Mouse (Mus musculus): ENCODE measurements at regions not wholly inside any gene's neighbourhood (a gene's known extent, or its start where the extent isn't known, plus 50 kb on each side); places are given as distances from the start of the nearest gene placed in this dataset.

- no peak overlapping the region for H3K4me3 ChIP-seq (ENCODE audit: low read depth, low read length)
- no peaks in the 10 kb centered on the region for H3K36me3 ChIP-seq (replicated peaks; ENCODE audit: control insufficient read depth, insufficient read depth, low read depth, low read length)
- no peak overlapping the region for H3K9ac ChIP-seq (replicated peaks; ENCODE audit: low read length)
- no peaks in the 10 kb centered on the region for H3K9me3 ChIP-seq (replicated peaks; ENCODE audit: control insufficient read depth, low read length)
- H3K27ac ChIP-seq (replicated peaks; ENCODE audit: low read depth, low read length) = no peak overlapping the region
- ATAC-seq (replicated peaks; ENCODE audit: insufficient number of reproducible peaks, low FRiP score, low TSS enrichment, low read depth) (no peak), DNase-seq (ENCODE audit: low spot score) (no peak)
- 71% methylated on average over 6 of the region's 6 CpGs for WGBS
- H3K27me3 ChIP-seq (ENCODE audit: control insufficient read depth, insufficient read depth, low read length) = no peaks in the 10 kb centered on the region
- H3K4me1 ChIP-seq (ENCODE audit: control insufficient read depth, insufficient read depth, low read length) = no peaks in the 10 kb centered on the region
- H3K4me2 ChIP-seq (ENCODE audit: low read depth, low read length) = no peak overlapping the region
These were observed 185.8 kb upstream of the Gdnf start for GRCm38 (mm10) chr15:7624689-7625472.

- 94% methylated on average over 4 of the region's 4 CpGs for WGBS
- Histone ChIP-seq H3K27ac (replicated peaks; ENCODE audit: low read depth, low read length) (no peak overlapping the region), H3K9ac (replicated peaks; ENCODE audit: low read length) (no peak overlapping the region), H3K4me3 (ENCODE audit: low read depth, low read length) (no peak overlapping the region), H3K9me3 (replicated peaks; ENCODE audit: control insufficient read depth, low read length) (no peaks in the 10 kb centered on the region), H3K36me3 (replicated peaks; ENCODE audit: control insufficient read depth, insufficient read depth, low read depth, low read length) (no peaks in the 10 kb centered on the region), H3K27me3 (ENCODE audit: control insufficient read depth, insufficient read depth, low read length) (no peaks in the 10 kb centered on the region), H3K4me1 (ENCODE audit: control insufficient read depth, insufficient read depth, low read length) (no peaks in the 10 kb centered on the region), H3K4me2 (ENCODE audit: low read depth, low read length) (no peak overlapping the region)
- DNase-seq (ENCODE audit: low spot score) (no peak), ATAC-seq (replicated peaks; ENCODE audit: insufficient number of reproducible peaks, low FRiP score, low TSS enrichment, low read depth) (no peak)
These were observed 180.8 kb upstream of the Gdnf start for GRCm38 (mm10) chr15:7629826-7630225.

GRCm38 (mm10) chr15:7635234-7635633 lies 175.4 kb upstream of the Gdnf start:
- ATAC-seq (replicated peaks; ENCODE audit: insufficient number of reproducible peaks, low FRiP score, low TSS enrichment, low read depth) (no peak), DNase-seq (ENCODE audit: low spot score) (no peak)
- Histone ChIP-seq H3K9ac (replicated peaks; ENCODE audit: low read length) (no peak overlapping the region), H3K27me3 (ENCODE audit: control insufficient read depth, insufficient read depth, low read length) (no peaks in the 10 kb centered on the region), H3K27ac (replicated peaks; ENCODE audit: low read depth, low read length) (no peak overlapping the region), H3K9me3 (replicated peaks; ENCODE audit: control insufficient read depth, low read length) (no peaks in the 10 kb centered on the region), H3K4me2 (ENCODE audit: low read depth, low read length) (no peak overlapping the region), H3K4me1 (ENCODE audit: control insufficient read depth, insufficient read depth, low read length) (no peaks in the 10 kb centered on the region), H3K36me3 (replicated peaks; ENCODE audit: control insufficient read depth, insufficient read depth, low read depth, low read length) (no peaks in the 10 kb centered on the region), H3K4me3 (ENCODE audit: low read depth, low read length) (no peak overlapping the region)
- 40% methylated on average over 8 of the region's 8 CpGs for WGBS

- H3K9me3 ChIP-seq (replicated peaks; ENCODE audit: control insufficient read depth, low read length) = no peaks in the 10 kb centered on the region
- ATAC-seq (replicated peaks; ENCODE audit: insufficient number of reproducible peaks, low FRiP score, low TSS enrichment, low read depth) (no peak), DNase-seq (ENCODE audit: low spot score) (no peak)
- no peaks in the 10 kb centered on the region for H3K4me1 ChIP-seq (ENCODE audit: control insufficient read depth, insufficient read depth, low read length)
- H3K9ac ChIP-seq (replicated peaks; ENCODE audit: low read length) = no peak overlapping the region
- 79% methylated on average over 6 of the region's 6 CpGs for WGBS
- H3K27me3 ChIP-seq (ENCODE audit: control insufficient read depth, insufficient read depth, low read length) = no peaks in the 10 kb centered on the region
- H3K36me3 ChIP-seq (replicated peaks; ENCODE audit: control insufficient read depth, insufficient read depth, low read depth, low read length) = no peaks in the 10 kb centered on the region
- no peak overlapping the region for H3K27ac ChIP-seq (replicated peaks; ENCODE audit: low read depth, low read length)
- H3K4me2 ChIP-seq (ENCODE audit: low read depth, low read length) = no peak overlapping the region
- H3K4me3 ChIP-seq (ENCODE audit: low read depth, low read length) = no peak overlapping the region
These were observed 171.2 kb upstream of the Gdnf start for GRCm38 (mm10) chr15:7639444-7639843.

- DNase-seq (ENCODE audit: low spot score) = peak; percentile 48
These were observed 168.6 kb upstream of the Gdnf start for GRCm38 (mm10) chr15:7642075-7642474.

GRCm38 (mm10) chr15:7650705-7651104 lies 159.9 kb upstream of the Gdnf start:
- Histone ChIP-seq H3K4me3 (ENCODE audit: low read depth, low read length) (no peak overlapping the region), H3K36me3 (replicated peaks; ENCODE audit: control insufficient read depth, insufficient read depth, low read depth, low read length) (no peaks in the 10 kb centered on the region), H3K9me3 (replicated peaks; ENCODE audit: control insufficient read depth, low read length) (no peaks in the 10 kb centered on the region), H3K4me2 (ENCODE audit: low read depth, low read length) (no peak overlapping the region), H3K9ac (replicated peaks; ENCODE audit: low read length) (no peak overlapping the region), H3K27me3 (ENCODE audit: control insufficient read depth, insufficient read depth, low read length) (no peaks in the 10 kb centered on the region), H3K4me1 (ENCODE audit: control insufficient read depth, insufficient read depth, low read length) (no peaks in the 10 kb centered on the region), H3K27ac (replicated peaks; ENCODE audit: low read depth, low read length) (no peak overlapping the region)
- 19% methylated on average over 3 of the region's 3 CpGs for WGBS
- ATAC-seq (replicated peaks; ENCODE audit: insufficient number of reproducible peaks, low FRiP score, low TSS enrichment, low read depth) (no peak), DNase-seq (ENCODE audit: low spot score) (peak; percentile 55)

More at GRCm38 (mm10) chr15:7642075-7642474, 168.6 kb upstream of the Gdnf start:
- Histone ChIP-seq H3K27ac (replicated peaks; ENCODE audit: low read depth, low read length) (no peak overlapping the region), H3K36me3 (replicated peaks; ENCODE audit: control insufficient read depth, insufficient read depth, low read depth, low read length) (no peaks in the 10 kb centered on the region), H3K4me1 (ENCODE audit: control insufficient read depth, insufficient read depth, low read length) (no peaks in the 10 kb centered on the region), H3K4me3 (ENCODE audit: low read depth, low read length) (no peak overlapping the region), H3K4me2 (ENCODE audit: low read depth, low read length) (no peak overlapping the region), H3K9me3 (replicated peaks; ENCODE audit: control insufficient read depth, low read length) (no peaks in the 10 kb centered on the region), H3K9ac (replicated peaks; ENCODE audit: low read length) (no peak overlapping the region), H3K27me3 (ENCODE audit: control insufficient read depth, insufficient read depth, low read length) (no peaks in the 10 kb centered on the region)
- 16% methylated on average over 2 of the region's 2 CpGs for WGBS
- ATAC-seq (replicated peaks; ENCODE audit: insufficient number of reproducible peaks, low FRiP score, low TSS enrichment, low read depth) = 0 out of 2 replicates have a peak, but pooled peaks have one; percentile 56

GRCm38 (mm10) chr15:7663888-7664287 lies 146.8 kb upstream of the Gdnf start:
- 62% methylated on average over 2 of the region's 2 CpGs for WGBS
- Histone ChIP-seq H3K9ac (replicated peaks; ENCODE audit: low read length) (no peak overlapping the region), H3K27me3 (ENCODE audit: control insufficient read depth, insufficient read depth, low read length) (no peaks in the 10 kb centered on the region), H3K4me3 (ENCODE audit: low read depth, low read length) (no peak overlapping the region), H3K4me1 (ENCODE audit: control insufficient read depth, insufficient read depth, low read length) (no peaks in the 10 kb centered on the region), H3K36me3 (replicated peaks; ENCODE audit: control insufficient read depth, insufficient read depth, low read depth, low read length) (no peaks in the 10 kb centered on the region), H3K4me2 (ENCODE audit: low read depth, low read length) (no peak overlapping the region), H3K9me3 (replicated peaks; ENCODE audit: control insufficient read depth, low read length) (no peaks in the 10 kb centered on the region), H3K27ac (replicated peaks; ENCODE audit: low read depth, low read length) (no peak overlapping the region)
- ATAC-seq (replicated peaks; ENCODE audit: insufficient number of reproducible peaks, low FRiP score, low TSS enrichment, low read depth) = no peak
- no peak for DNase-seq (ENCODE audit: low spot score)

- DNase-seq (ENCODE audit: low spot score) = no peak
- no peak overlapping the region for H3K9ac ChIP-seq (replicated peaks; ENCODE audit: low read length)
- H3K36me3 ChIP-seq (replicated peaks; ENCODE audit: control insufficient read depth, insufficient read depth, low read depth, low read length) = no peaks in the 10 kb centered on the region
- H3K27ac ChIP-seq (replicated peaks; ENCODE audit: low read depth, low read length) = no peak overlapping the region
- ATAC-seq (replicated peaks; ENCODE audit: insufficient number of reproducible peaks, low FRiP score, low TSS enrichment, low read depth) = no peak
- no peaks in the 10 kb centered on the region for H3K27me3 ChIP-seq (ENCODE audit: control insufficient read depth, insufficient read depth, low read length)
- 63% methylated on average over 8 of the region's 8 CpGs for WGBS
- H3K9me3 ChIP-seq (replicated peaks; ENCODE audit: control insufficient read depth, low read length) = no peaks in the 10 kb centered on the region
- no peak overlapping the region for H3K4me3 ChIP-seq (ENCODE audit: low read depth, low read length)
- no peaks in the 10 kb centered on the region for H3K4me1 ChIP-seq (ENCODE audit: control insufficient read depth, insufficient read depth, low read length)
- H3K4me2 ChIP-seq (ENCODE audit: low read depth, low read length) = no peak overlapping the region
These were observed 141.0 kb upstream of the Gdnf start for GRCm38 (mm10) chr15:7669631-7670030.
